Mouse (Mus musculus) midbrain, embryonic 10.5 days (tissue): ENCODE data around the gene Krt6a. TPM values are rescaled to one million over a fixed set of nuclear protein-coding genes. Genes with fewer than 3 reads are reported as not detected.
"Not testable (repeated sequence)": the region's sequence is repeated elsewhere in the genome, so short reads cannot be mapped to it uniquely, and the experiment has no call there.

Experiments
- DNase-seq: peaks from one replicate; pipeline ENCODE4 v3.0.0-alpha.2; 2017; ENCODE audit warnings: low spot score
- H3K27ac ChIP-seq: fragments of 300-500 bp; sonication (generic); replicated peaks from 2 replicates; pipeline ENCODE4 v1.5.1; 2016; ENCODE audit warnings: mild to moderate bottlenecking
- H3K27me3 ChIP-seq: fragments of 300-500 bp; sonication (generic); 2 replicates; pipeline ENCODE4 v1.6.1; 2016; ENCODE audit warnings: low read depth, mild to moderate bottlenecking; ENCODE audit not compliant: poor library complexity, severe bottlenecking
- H3K36me3 ChIP-seq: fragments of 300-500 bp; sonication (generic); 2 replicates; pipeline ENCODE4 v1.6.1; 2016; ENCODE audit warnings: mild to moderate bottlenecking, moderate library complexity
- H3K4me1 ChIP-seq: fragments of 300-500 bp; sonication (generic); 2 replicates; pipeline ENCODE4 v1.6.1; 2016
- H3K4me3 ChIP-seq: fragments of 300-500 bp; sonication (generic); 2 replicates; pipeline ENCODE4 v1.5.1; 2016; ENCODE audit warnings: mild to moderate bottlenecking, moderate library complexity
- H3K9me3 ChIP-seq: fragments of 300-500 bp; sonication (generic); replicated peaks from 2 replicates; pipeline ENCODE4 v1.6.1; 2016; ENCODE audit warnings: mild to moderate bottlenecking
- WGBS: fragments of 180-500 bp; shearing (Covaris S2); methylation state at CpG from one replicate; pipeline ENCODE4 v1.1.7; 2016; 5-methylcytosine and 5-hydroxymethylcytosine counted together
- microRNA-seq: library from miRNA; unstranded; fragments of <30 nt; microRNA quantifications from one replicate; pipeline ENCODE4, GENCODE M21; 2017
- polyA plus RNA-seq: library from polyadenylated mRNA; unstranded; fragments of >200 nt; fragmentation: Nextera tagmentation; extraction: Ambion mirVana; gene quantifications from 2 replicates; pipeline ENCODE4 v1.2.1, GENCODE M21; 2016

The Krt6a gene
- polyA plus RNA-seq, 1 experiment from 2014 or later: not detected

GRCm38 (mm10) chr15:101699192-101699591 is 5.1 kb upstream of the Krt6a start:
- 65% methylated on average over 3 of the region's 3 CpGs for WGBS
- Histone ChIP-seq H3K27me3 (no peaks in the 10 kb centered on the region), H3K4me3 (no peak overlapping the region), H3K4me1 (peaks cover 9% of the 10 kb centered on the region), H3K36me3 (no peaks in the 10 kb centered on the region), H3K27ac (no peak overlapping the region), H3K9me3 (no peaks in the 10 kb centered on the region)
- no peak for DNase-seq

- Histone ChIP-seq H3K27me3 (no peaks in the 10 kb centered on the region), H3K27ac (no peak overlapping the region), H3K4me3 (no peak overlapping the region), H3K4me1 (peaks cover 4% of the 10 kb centered on the region), H3K9me3 (no peaks in the 10 kb centered on the region), H3K36me3 (no peaks in the 10 kb centered on the region)
- no peak for DNase-seq
- WGBS: 79% methylated on average over 8 of the region's 8 CpGs
Measured at GRCm38 (mm10) chr15:101697326-101698188, 3.5 kb upstream of the Krt6a start.

GRCm38 (mm10) chr15:101690460-101690859 is 3.6 kb downstream of the Krt6a start:
- H3K27me3 ChIP-seq, H3K36me3 ChIP-seq, H3K4me3 ChIP-seq, DNase-seq, H3K27ac ChIP-seq, H3K9me3 ChIP-seq, H3K4me1 ChIP-seq: not testable (repeated sequence)
- 92% methylated on average over 5 of the region's 5 CpGs for WGBS

GRCm38 (mm10) chr15:101688161-101688560 is 5.9 kb downstream of the Krt6a start:
- Histone ChIP-seq H3K36me3 (no peaks in the 10 kb centered on the region), H3K4me3 (no peak overlapping the region), H3K9me3 (no peaks in the 10 kb centered on the region), H3K27me3 (no peaks in the 10 kb centered on the region), H3K4me1 (no peaks in the 10 kb centered on the region), H3K27ac (no peak overlapping the region)
- DNase-seq: no peak
- 74% methylated on average over 2 of the region's 2 CpGs for whole genome bisulfite sequencing

GRCm38 (mm10) chr15:101680187-101680586 is 13.9 kb downstream of the Krt6a start, which contains the start of gene Krt6b:
TSS of gene Krt6b (minus strand) at chr15:101680287.
- Histone ChIP-seq H3K4me1 (no peaks in the 10 kb centered on the region), H3K27ac (no peak within 1 kb of the TSS), H3K4me3 (no peak within 1 kb of the TSS), H3K27me3 (no peaks in the 10 kb centered on the region), H3K36me3 (no peaks in the 10 kb centered on the region), H3K9me3 (no peaks in the 10 kb centered on the region)
- 86% methylated on average over 2 of the region's 2 CpGs for WGBS
- DNase-seq: no peak

- Histone ChIP-seq H3K4me1 (no peaks in the 10 kb centered on the region), H3K27me3 (no peaks in the 10 kb centered on the region), H3K9me3 (no peaks in the 10 kb centered on the region), H3K4me3 (no peak overlapping the region), H3K36me3 (no peaks in the 10 kb centered on the region), H3K27ac (no peak overlapping the region)
- WGBS: 91% methylated on average over 1 of the region's 1 CpGs
- DNase-seq: no peak
Measured at GRCm38 (mm10) chr15:101675978-101676377, 18.1 kb downstream of the Krt6a start.

- H3K27me3 ChIP-seq: no peaks in the 10 kb centered on the region
- no peak overlapping the region for H3K4me3 ChIP-seq
- no peaks in the 10 kb centered on the region for H3K36me3 ChIP-seq
- no peaks in the 10 kb centered on the region for H3K4me1 ChIP-seq
- no peaks in the 10 kb centered on the region for H3K9me3 ChIP-seq
- 91% methylated on average over 5 of the region's 5 CpGs for WGBS
- DNase-seq: no peak
- H3K27ac ChIP-seq: no peak overlapping the region
Measured at GRCm38 (mm10) chr15:101652736-101653265, 41.3 kb downstream of the Krt6a start.

GRCm38 (mm10) chr15:101647280-101647679 is 46.8 kb downstream of the Krt6a start, which contains the start of gene Gm5478:
TSS of gene Gm5478 (minus strand) at chr15:101647380.
- WGBS: 84% methylated on average over 3 of the region's 3 CpGs
- Histone ChIP-seq H3K27me3 (no peaks in the 10 kb centered on the region), H3K27ac (no peak within 1 kb of the TSS), H3K9me3 (no peaks in the 10 kb centered on the region), H3K4me1 (no peaks in the 10 kb centered on the region), H3K4me3 (no peak within 1 kb of the TSS), H3K36me3 (no peaks in the 10 kb centered on the region)
- DNase-seq: no peak

Small RNA genes lying within 50 kb of the gene (microRNA-seq; reads per million reads assigned to microRNA genes)
- not detected for gene Gm44323
- gene Gm44342: not detected
- not detected for gene Gm44383
- not detected for gene Gm44479

Other genes with a start within 250 kb of the Krt6a start
- gene Krt88, start 246.6 kb downstream of the Krt6a start, polyA plus RNA-seq: not detected in 2 replicates
- gene Krt81, start 230.6 kb downstream of the Krt6a start, polyA plus RNA-seq: not detected in 2 replicates
- gene Krt86, start 220.8 kb downstream of the Krt6a start, polyA plus RNA-seq: not detected in 2 replicates
- gene Krt83, start 202.8 kb downstream of the Krt6a start, polyA plus RNA-seq: 0.07 TPM in 1 of 2 replicates, not detected in the other
- gene Gm49425, start 177.0 kb downstream of the Krt6a start, polyA plus RNA-seq: not detected in 2 replicates
- gene Krt84, start 161.5 kb downstream of the Krt6a start, polyA plus RNA-seq: not detected in 2 replicates
- gene Krt82, start 143.6 kb downstream of the Krt6a start, polyA plus RNA-seq: not detected in 2 replicates
- 0.51 and 0.67 TPM in 2 replicates for gene Krt90, start 131.4 kb downstream of the Krt6a start, polyA plus RNA-seq
- gene Krt75, start 120.4 kb downstream of the Krt6a start, polyA plus RNA-seq: not detected in 2 replicates
- not detected in 2 replicates for gene Gm5414, start 66.1 kb downstream of the Krt6a start, polyA plus RNA-seq
- gene Gm5478, start 46.9 kb downstream of the Krt6a start, polyA plus RNA-seq: not detected in 2 replicates
- gene Krt6b, start 14.0 kb downstream of the Krt6a start, polyA plus RNA-seq: not detected in 2 replicates
- 0.11 and 0.22 TPM in 2 replicates for gene Krt5, start 18.6 kb upstream of the Krt6a start, polyA plus RNA-seq
- not detected in 2 replicates for gene Krt71, start 48.8 kb upstream of the Krt6a start, polyA plus RNA-seq
- not detected in 2 replicates for gene Krt72, start 92.2 kb upstream of the Krt6a start, polyA plus RNA-seq
- gene Krt73, start 108.0 kb upstream of the Krt6a start, polyA plus RNA-seq: 0.07 TPM in 1 of 2 replicates, not detected in the other
- not detected in 2 replicates for gene Krt2, start 123.9 kb upstream of the Krt6a start, polyA plus RNA-seq
- 1.1 and 1.2 TPM in 2 replicates for gene Krt1, start 156.5 kb upstream of the Krt6a start, polyA plus RNA-seq
- not detected in 2 replicates for gene Krt77, start 175.4 kb upstream of the Krt6a start, polyA plus RNA-seq
- not detected in 2 replicates for gene Krt76, start 198.6 kb upstream of the Krt6a start, polyA plus RNA-seq
- not detected in 2 replicates for gene Krt4, start 230.4 kb upstream of the Krt6a start, polyA plus RNA-seq
- 0.07 and 0.20 TPM in 2 replicates for gene Krt79, start 246.0 kb upstream of the Krt6a start, polyA plus RNA-seq